In genomic region chr17:62292703-62293102, GRCm38 (mm10) we compare ENCODE assay signal across 26 mouse cellular contexts.
"Had no signal": no experiment of that assay in that cellular context is flagged by ENCODE, and none has a peak within 500 bp of the region (broad histone marks: within the 10 kb centered on the region; RNA-seq: fewer than 3 reads in every experiment).

No protein-coding gene starts in this region.

- H3K36me3 ChIP-seq: heart, embryonic 10.5 days; heart, embryonic 12.5 days; hindbrain, embryonic 10.5 days; hindbrain, embryonic 12.5 days; intestine, embryonic 15.5 days; limb, embryonic 10.5 days; limb, embryonic 12.5 days; liver, embryonic 13.5 days; liver, embryonic 15.5 days had no signal

- H3K9me3 ChIP-seq: heart, embryonic 10.5 days; heart, embryonic 12.5 days; hindbrain, embryonic 10.5 days; hindbrain, embryonic 12.5 days; intestine, embryonic 15.5 days; limb, embryonic 10.5 days; limb, embryonic 12.5 days; liver, embryonic 13.5 days; liver, embryonic 15.5 days had no signal

- H3K4me3 ChIP-seq: heart, embryonic 10.5 days; heart, embryonic 12.5 days; hindbrain, embryonic 10.5 days; hindbrain, embryonic 12.5 days; intestine, embryonic 15.5 days; layer of hippocampus, adult 2 months; left cerebral cortex, adult 2 months; limb, embryonic 10.5 days; limb, embryonic 12.5 days; liver, embryonic 13.5 days; liver, embryonic 15.5 days had no signal

- H3K27me3 ChIP-seq: heart, embryonic 12.5 days; hindbrain, embryonic 12.5 days; intestine, embryonic 15.5 days; limb, embryonic 12.5 days; liver, embryonic 13.5 days; liver, embryonic 15.5 days had no signal

- H3K9ac ChIP-seq: heart, embryonic 12.5 days; hindbrain, embryonic 12.5 days; hindbrain, embryonic 14.5 days; intestine, embryonic 15.5 days; limb, embryonic 12.5 days; liver, embryonic 13.5 days; liver, embryonic 15.5 days had no signal

- DNase-seq: gastrocnemius, postnatal 10 days; gastrocnemius, postnatal 25 days; heart, adult 18-20 months; heart, postnatal 10 days; heart, postnatal 4 days; kidney, adult 18-20 months; kidney, adult 8-10 months; kidney, postnatal 10 days; kidney, postnatal 25 days; kidney, postnatal 4 days; liver; liver, embryonic 13.5 days had no signal

- H3K4me1 ChIP-seq: heart, embryonic 10.5 days; heart, embryonic 12.5 days; hindbrain, embryonic 10.5 days; hindbrain, embryonic 12.5 days; intestine, embryonic 15.5 days; limb, embryonic 10.5 days; limb, embryonic 12.5 days; liver, embryonic 13.5 days; liver, embryonic 15.5 days had no signal

- ATAC-seq: hindbrain, embryonic 16.5 days; inflammation-experienced regulatory T-cells, adult 6 months; intestine, embryonic 15.5 days; intestine, postnatal 0 days had no signal

- H3K27ac ChIP-seq: heart, embryonic 10.5 days; hindbrain, embryonic 10.5 days; hindbrain, embryonic 12.5 days; hindbrain, embryonic 14.5 days; intestine, embryonic 15.5 days; layer of hippocampus, adult 2 months; left cerebral cortex, adult 2 months; limb, embryonic 10.5 days; limb, embryonic 12.5 days; liver, embryonic 13.5 days; liver, embryonic 15.5 days had no signal
